Mouse (Mus musculus) midbrain, embryonic 14.5 days (tissue): ENCODE measurements around the gene Emc8. TPM values are rescaled to one million over a fixed set of nuclear protein-coding genes. Genes with fewer than 3 reads are reported as not detected.

Experiments
- ATAC-seq: fragments of 200-750 bp; cut with Nextera tagmentation; 2 replicates; pipeline ENCODE4 v1.8.0; 2017; ENCODE audit warnings: moderate number of reproducible peaks, moderate library complexity; ENCODE audit not compliant: low FRiP score, low TSS enrichment
- DNase-seq: peaks from one replicate; pipeline ENCODE4 v3.0.0-alpha.2; 2015
- H3K27ac ChIP-seq: fragments of 300-500 bp; sonication (generic); replicated peaks from 2 replicates; pipeline ENCODE4 v1.5.1; 2014; ENCODE audit warnings: mild to moderate bottlenecking, low read depth, low read length, moderate library complexity
- H3K27me3 ChIP-seq: fragments of 300-500 bp; sonication (generic); 2 replicates; pipeline ENCODE4 v1.6.1; 2014; ENCODE audit warnings: low read length, control low read depth, mixed read lengths; ENCODE audit not compliant: control insufficient read depth, insufficient read depth
- H3K36me3 ChIP-seq: fragments of 300-500 bp; sonication (generic); 2 replicates; pipeline ENCODE4 v1.6.1; 2014; ENCODE audit warnings: low read length, control low read depth; ENCODE audit not compliant: control insufficient read depth, insufficient read depth
- H3K4me1 ChIP-seq: fragments of 300-500 bp; sonication (generic); 2 replicates; pipeline ENCODE4 v1.6.1; 2014; ENCODE audit warnings: mild to moderate bottlenecking, antibody characterized with exemption, low read length, control low read depth; ENCODE audit not compliant: control insufficient read depth, insufficient read depth
- H3K4me2 ChIP-seq: fragments of 300-500 bp; sonication (generic); 2 replicates; pipeline ENCODE4 v1.6.1; 2014; ENCODE audit warnings: mild to moderate bottlenecking, low read length, moderate library complexity
- H3K4me3 ChIP-seq: fragments of 300-500 bp; sonication (generic); replicated peaks from 2 replicates; pipeline ENCODE4 v1.5.1; 2014; ENCODE audit warnings: low read depth, low read length
- H3K9ac ChIP-seq: fragments of 300-500 bp; sonication (generic); replicated peaks from 2 replicates; pipeline ENCODE4 v1.6.1; 2014; ENCODE audit warnings: mild to moderate bottlenecking, low read length, moderate library complexity
- H3K9me3 ChIP-seq: fragments of 300-500 bp; sonication (generic); 2 replicates; pipeline ENCODE4 v1.6.1; 2016; ENCODE audit warnings: low read length, control low read depth, mixed read lengths; ENCODE audit not compliant: control insufficient read depth
- WGBS: fragments of 180-500 bp; shearing (Covaris S2); extraction: QIAGEN DNeasy Blood & Tissue Kit; methylation state at CpG from one replicate; pipeline ENCODE4 v1.1.7; 2014; 5-methylcytosine and 5-hydroxymethylcytosine counted together
- polyA plus RNA-seq: library from polyadenylated mRNA; unstranded; fragments of >200 nt; fragmentation: Nextera tagmentation; extraction: Ambion mirVana; gene quantifications from 2 replicates; pipeline ENCODE4 v1.2.1, GENCODE M21; 2014

Emc8 gene
- polyA plus RNA-seq, 1 experiment from 2014 or later: 142 TPM

- no peak overlapping the region for H3K4me2 ChIP-seq
- WGBS: 65% methylated on average over 11 of the region's 11 CpGs
- H3K27ac ChIP-seq: no peak overlapping the region
- no peak overlapping the region for H3K4me3 ChIP-seq
- H3K9ac ChIP-seq: no peak overlapping the region
- no peaks in the 10 kb centered on the region for H3K36me3 ChIP-seq
- no peaks in the 10 kb centered on the region for H3K27me3 ChIP-seq
- H3K4me1 ChIP-seq: peaks cover 5% of the 10 kb centered on the region; the same call in 1 of the 2 replicates
- no peak for ATAC-seq
- no peak for DNase-seq
- no peaks in the 10 kb centered on the region for H3K9me3 ChIP-seq
These were observed 41.9 kb downstream of the Emc8 start for GRCm38 (mm10) chr8:120626461-120626860.

GRCm38 (mm10) chr8:120623608-120624007 is 44.8 kb downstream of the Emc8 start:
- no peaks in the 10 kb centered on the region for H3K9me3 ChIP-seq
- H3K27me3 ChIP-seq: no peaks in the 10 kb centered on the region
- peaks cover 11% of the 10 kb centered on the region; the same call in 1 of the 2 replicates for H3K4me1 ChIP-seq
- H3K9ac ChIP-seq: no peak overlapping the region
- ATAC-seq: no peak
- no peak overlapping the region for H3K27ac ChIP-seq
- no peak for DNase-seq
- no peak overlapping the region for H3K4me3 ChIP-seq
- no peak overlapping the region for H3K4me2 ChIP-seq
- no peaks in the 10 kb centered on the region for H3K36me3 ChIP-seq
- WGBS: 13% methylated on average over 2 of the region's 2 CpGs

GRCm38 (mm10) chr8:120622161-120622560 is 46.2 kb downstream of the Emc8 start:
- H3K27ac ChIP-seq: no peak overlapping the region
- H3K27me3 ChIP-seq: no peaks in the 10 kb centered on the region
- H3K9ac ChIP-seq: no peak overlapping the region
- DNase-seq (no peak), ATAC-seq (no peak)
- WGBS: 53% methylated on average over 14 of the region's 14 CpGs
- no peak overlapping the region for H3K4me3 ChIP-seq
- H3K36me3 ChIP-seq: no peaks in the 10 kb centered on the region
- H3K4me2 ChIP-seq: no peak overlapping the region
- no peaks in the 10 kb centered on the region for H3K9me3 ChIP-seq
- peaks cover 21% of the 10 kb centered on the region for H3K4me1 ChIP-seq

GRCm38 (mm10) chr8:120620441-120620840 is 47.9 kb downstream of the Emc8 start:
- no peak overlapping the region for H3K27ac ChIP-seq

GRCm38 (mm10) chr8:120619235-120620180 is 48.9 kb downstream of the Emc8 start:
- ATAC-seq: no peak
- H3K4me2 ChIP-seq: no peak overlapping the region
- peaks cover 37% of the 10 kb centered on the region for H3K4me1 ChIP-seq
- H3K27ac ChIP-seq: 0 out of 2 replicates have a peak overlapping the region, but pooled peaks have one; percentile 2
- no peaks in the 10 kb centered on the region for H3K27me3 ChIP-seq
- DNase-seq: no peak
- H3K4me3 ChIP-seq: no peak overlapping the region
- no peak overlapping the region for H3K9ac ChIP-seq
- H3K36me3 ChIP-seq: no peaks in the 10 kb centered on the region
- H3K9me3 ChIP-seq: no peaks in the 10 kb centered on the region
- WGBS: 73% methylated on average over 11 of the region's 11 CpGs

More at GRCm38 (mm10) chr8:120620441-120620840, 47.9 kb downstream of the Emc8 start:
- WGBS: 42% methylated on average over 7 of the region's 7 CpGs
- H3K4me1 ChIP-seq: peaks cover 37% of the 10 kb centered on the region
- no peaks in the 10 kb centered on the region for H3K27me3 ChIP-seq
- DNase-seq (no peak), ATAC-seq (no peak)
- H3K36me3 ChIP-seq: no peaks in the 10 kb centered on the region
- no peaks in the 10 kb centered on the region for H3K9me3 ChIP-seq
- no peak overlapping the region for H3K4me3 ChIP-seq
- H3K4me2 ChIP-seq: no peak overlapping the region
- no peak overlapping the region for H3K9ac ChIP-seq

- Histone ChIP-seq H3K27ac (peak overlapping the region; percentile 79), H3K27me3 (no peaks in the 10 kb centered on the region), H3K36me3 (no peaks in the 10 kb centered on the region), H3K9me3 (no peaks in the 10 kb centered on the region), H3K4me1 (peaks cover 37% of the 10 kb centered on the region), H3K4me3 (no peak overlapping the region), H3K4me2 (peak overlapping the region; percentile 27; the same call in 1 of the 2 replicates), H3K9ac (peak overlapping the region; percentile 31; the same call in 1 of the 2 replicates)
- under 1% methylated on average over 6 of the region's 6 CpGs for WGBS
- ATAC-seq: peak; percentile 37
- DNase-seq: peak; percentile 90
These were observed 50.3 kb downstream of the Emc8 start for GRCm38 (mm10) chr8:120618110-120618509.

- no peak overlapping the region for H3K4me2 ChIP-seq
- peak; percentile 88 for ATAC-seq
- no peak overlapping the region for H3K4me3 ChIP-seq
- no peaks in the 10 kb centered on the region for H3K9me3 ChIP-seq
- H3K27me3 ChIP-seq: no peaks in the 10 kb centered on the region
- 4% methylated on average over 7 of the region's 8 CpGs for WGBS
- peak overlapping the region; percentile 77 for H3K27ac ChIP-seq
- H3K4me1 ChIP-seq: peaks cover 34% of the 10 kb centered on the region
- H3K36me3 ChIP-seq: no peaks in the 10 kb centered on the region
- no peak overlapping the region for H3K9ac ChIP-seq
- peak; percentile 89 for DNase-seq
These were observed 51.4 kb downstream of the Emc8 start for GRCm38 (mm10) chr8:120616663-120617626.

- Histone ChIP-seq H3K27me3 (no peaks in the 10 kb centered on the region), H3K4me3 (no peak overlapping the region), H3K9me3 (no peaks in the 10 kb centered on the region), H3K4me1 (peaks cover 29% of the 10 kb centered on the region), H3K27ac (no peak overlapping the region), H3K9ac (no peak overlapping the region), H3K4me2 (no peak overlapping the region), H3K36me3 (no peaks in the 10 kb centered on the region)
- 95% methylated on average over 3 of the region's 3 CpGs for WGBS
- ATAC-seq (no peak), DNase-seq (no peak)
These were observed 53.9 kb downstream of the Emc8 start for GRCm38 (mm10) chr8:120614491-120614890.
